Mouse (Mus musculus) adrenal gland, adult (tissue): ENCODE data around the gene Pla2g12b.

Source experiments
- DNase-seq, 2 experiments: peaks; one replicate each; pipeline ENCODE4 v3.0.0; 2022 to 2023; ENCODE audit warnings: low spot score in 1 of 2; ENCODE audit not compliant: inconsistent age in 2 of 2

The Pla2g12b gene

DNA sequence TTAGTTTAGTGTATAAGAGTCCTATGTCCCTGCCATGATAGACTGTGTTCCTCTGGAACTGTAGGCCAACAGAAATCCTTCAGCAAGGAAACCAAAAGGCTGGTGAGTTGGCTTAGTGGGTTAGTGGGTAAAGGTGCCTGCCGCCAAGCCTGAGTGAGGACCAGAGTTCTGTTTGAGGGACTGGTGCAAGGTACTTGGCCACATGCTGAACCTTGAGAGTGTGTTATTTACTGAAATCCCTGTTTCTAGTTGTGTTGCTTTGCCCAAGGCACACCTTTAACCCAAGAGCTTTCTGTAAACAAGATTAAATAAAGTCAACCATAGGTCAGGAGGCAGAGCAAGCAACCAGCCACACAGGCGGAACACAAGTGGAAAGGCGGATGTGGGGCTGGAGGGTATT is 62.1 kb downstream of the Pla2g12b start:
- no peak for DNase-seq

- DNase-seq: no peak
Observed at GRCm38 (mm10) chr10:59466626-59467025, 63.2 kb downstream of the Pla2g12b start.

GRCm38 (mm10) chr10:59467297-59467696 is 63.8 kb downstream of the Pla2g12b start:
- no peak for DNase-seq

- DNase-seq: no peak
Observed at GRCm38 (mm10) chr10:59470451-59470850, 67.0 kb downstream of the Pla2g12b start.
